Mouse (Mus musculus): Measurements from ENCODE around the gene Cfap99.
A peak's percentile ranks its signal among the peaks of the same experiment; 100 is the strongest.

The Cfap99 gene

GRCm38 (mm10) chr5:34276746-34277145, 11.7 kb upstream of the Cfap99 start:
- DNase-seq (ENCODE audit: low read depth, low spot score), result no peak

GRCm38 (mm10) chr5:34278058-34278457, 10.3 kb upstream of the Cfap99 start:
- no peak for DNase-seq (ENCODE audit: low read depth, low spot score)

- no peak for DNase-seq (ENCODE audit: low read depth, low spot score)
These were observed 9.2 kb upstream of the Cfap99 start for GRCm38 (mm10) chr5:34279214-34279613.

- no peak for DNase-seq (ENCODE audit: low read depth, low spot score)
These were observed 7.4 kb upstream of the Cfap99 start for GRCm38 (mm10) chr5:34280976-34281375.

GRCm38 (mm10) chr5:34283355-34283754, 5.0 kb upstream of the Cfap99 start:
- DNase-seq (ENCODE audit: low read depth, low spot score), result no peak

- DNase-seq (ENCODE audit: low read depth, low spot score), result no peak
These were observed 4.1 kb upstream of the Cfap99 start for GRCm38 (mm10) chr5:34284156-34284750.

GRCm38 (mm10) chr5:34285285-34285684, 3.1 kb upstream of the Cfap99 start:
- DNase-seq (ENCODE audit: low read depth, low spot score), result no peak

GRCm38 (mm10) chr5:34286516-34286915, 1.9 kb upstream of the Cfap99 start:
- DNase-seq (ENCODE audit: low read depth, low spot score), result peak; percentile 43

GRCm38 (mm10) chr5:34287001-34287837, 1.2 kb upstream of the Cfap99 start:
- DNase-seq (ENCODE audit: low read depth, low spot score), result peak; percentile 53

- DNase-seq (ENCODE audit: low read depth, low spot score), result no peak
These were observed 608 bp upstream of the Cfap99 start for GRCm38 (mm10) chr5:34287838-34288145.

GRCm38 (mm10) chr5:34289286-34289685, 886 bp downstream of the Cfap99 start:
- DNase-seq (ENCODE audit: low read depth, low spot score), result no peak

GRCm38 (mm10) chr5:34293363-34293762, 5.0 kb downstream of the Cfap99 start:
- no peak for DNase-seq (ENCODE audit: low read depth, low spot score)

GRCm38 (mm10) chr5:34294696-34295095, 6.3 kb downstream of the Cfap99 start:
- no peak for DNase-seq (ENCODE audit: low read depth, low spot score)

GRCm38 (mm10) chr5:34295141-34295540, 6.7 kb downstream of the Cfap99 start:
- no peak for DNase-seq (ENCODE audit: low read depth, low spot score)

GRCm38 (mm10) chr5:34298061-34298460, 9.7 kb downstream of the Cfap99 start:
- DNase-seq (ENCODE audit: low read depth, low spot score), result no peak

- no peak for DNase-seq (ENCODE audit: low read depth, low spot score)
These were observed 10.6 kb downstream of the Cfap99 start for GRCm38 (mm10) chr5:34298937-34299535.

GRCm38 (mm10) chr5:34302377-34302776, 14.0 kb downstream of the Cfap99 start:
- DNase-seq (ENCODE audit: low read depth, low spot score), result no peak

GRCm38 (mm10) chr5:34309016-34309415, 20.6 kb downstream of the Cfap99 start:
- no peak for DNase-seq (ENCODE audit: low read depth, low spot score)

GRCm38 (mm10) chr5:34319491-34320034, 31.2 kb downstream of the Cfap99 start:
- DNase-seq (ENCODE audit: low read depth, low spot score), result no peak

GRCm38 (mm10) chr5:34321236-34321635, 32.8 kb downstream of the Cfap99 start:
- DNase-seq (ENCODE audit: low read depth, low spot score), result no peak

GRCm38 (mm10) chr5:34325286-34325685, 36.9 kb downstream of the Cfap99 start:
- no peak for DNase-seq (ENCODE audit: low read depth, low spot score)

GRCm38 (mm10) chr5:34326249-34326691, 37.9 kb downstream of the Cfap99 start:
- DNase-seq (ENCODE audit: low read depth, low spot score), result peak; percentile 27
